Mouse (Mus musculus) CH12.LX (cell line): ENCODE measurements around the gene Slc9a3r1. TPM values are rescaled to one million over a fixed set of nuclear protein-coding genes. Genes with fewer than 3 reads are reported as not detected.

Experiments
- DNase-seq: peaks from one replicate; pipeline ENCODE4 v3.0.0-alpha.2; 2013; ENCODE audit errors: extremely low read depth
- H3K27ac ChIP-seq: 2 replicates; pipeline ENCODE4 v1.5.1; 2012; ENCODE audit warnings: low read depth, mild to moderate bottlenecking, control low read depth, moderate library complexity; ENCODE audit not compliant: insufficient read depth
- H3K27me3 ChIP-seq: replicated peaks from 2 replicates; pipeline ENCODE3; 2012; ENCODE audit warnings: inconsistent platforms
- H3K36me3 ChIP-seq, 2 experiments: replicated peaks in 1 of 2; 2 replicates each; pipeline versions ENCODE3 to v1.6.1; 2012; ENCODE audit warnings: inconsistent platforms in 1 of 2, low read length in 1 of 2, mild to moderate bottlenecking in 1 of 2, mixed read lengths in 1 of 2, moderate library complexity in 1 of 2; ENCODE audit not compliant: control insufficient read depth in 1 of 2, insufficient read depth in 1 of 2
- H3K4me1 ChIP-seq, 2 experiments: 2 replicates each; pipeline ENCODE4 v1.6.1; 2012; ENCODE audit warnings: inconsistent platforms in 1 of 2, moderate library complexity in 1 of 2; ENCODE audit not compliant: insufficient read depth in 2 of 2, control insufficient read depth in 1 of 2
- H3K4me2 ChIP-seq: 2 replicates; pipeline ENCODE4 v1.6.1; 2012; ENCODE audit warnings: low read depth, mild to moderate bottlenecking, control low read depth; ENCODE audit not compliant: poor library complexity, insufficient read depth, severe bottlenecking
- H3K4me3 ChIP-seq, 3 experiments: fragments of 150-350 bp in 1 of 3; sonication (generic) in 1 of 3; replicated peaks in 1 of 3; 2 replicates each; pipeline versions ENCODE3 to v1.5.1; 2011 to 2012; ENCODE audit warnings: low read depth in 2 of 3, low read length in 2 of 3, mild to moderate bottlenecking in 2 of 3, moderate library complexity in 2 of 3, control low read depth in 1 of 3, improper control_type of control experiment in 1 of 3, inconsistent platforms in 1 of 3, mixed read lengths in 1 of 3; ENCODE audit not compliant: poor library complexity in 1 of 3
- H3K79me2 ChIP-seq: replicated peaks from 2 replicates; pipeline ENCODE4 v1.6.1; 2012; ENCODE audit warnings: mild to moderate bottlenecking, moderate library complexity; ENCODE audit not compliant: control insufficient read depth, poor library complexity, insufficient read depth, severe bottlenecking; ENCODE audit errors: extremely low read depth
- H3K9ac ChIP-seq: 2 replicates; pipeline ENCODE4 v1.6.1; 2012; ENCODE audit warnings: low read depth, mild to moderate bottlenecking, control low read depth, moderate library complexity; ENCODE audit not compliant: insufficient read depth
- H3K9me3 ChIP-seq: replicated peaks from 2 replicates; pipeline ENCODE3; 2012; ENCODE audit warnings: low read length, inconsistent platforms, mixed read lengths
- CHD1 ChIP-seq: IDR thresholded peaks from 2 replicates; pipeline ENCODE4 v1.6.1; 2012; ENCODE audit warnings: low read depth, low read length, improper control_type of control experiment, inconsistent platforms
- CHD2 ChIP-seq: IDR thresholded peaks from 2 replicates; pipeline ENCODE4 v1.6.1; 2011; ENCODE audit warnings: low read length, improper control_type of control experiment
- CTCF ChIP-seq, 2 experiments: IDR thresholded peaks in 1 of 2; conservative IDR thresholded peaks in 1 of 2; 2 replicates each; pipeline ENCODE4 v1.5.1; 2011 to 2012; ENCODE audit warnings: low read depth in 2 of 2, low read length in 2 of 2, improper control_type of control experiment in 1 of 2, inconsistent platforms in 1 of 2, mild to moderate bottlenecking in 1 of 2, moderate library complexity in 1 of 2
- GABPA ChIP-seq: IDR thresholded peaks from 2 replicates; pipeline ENCODE4 v1.6.1; 2012; ENCODE audit warnings: low read depth, low read length, improper control_type of control experiment, inconsistent platforms; ENCODE audit not compliant: insufficient replicate concordance
- IRF4 ChIP-seq: IDR thresholded peaks from 2 replicates; pipeline ENCODE4 v1.6.1; 2014; ENCODE audit warnings: low read depth, mild to moderate bottlenecking, inconsistent platforms, low read length, improper control_type of control experiment
- JUND ChIP-seq: conservative IDR thresholded peaks from 2 replicates; pipeline ENCODE4 v1.6.1; 2011; ENCODE audit warnings: low read depth, low read length, improper control_type of control experiment
- MAFK ChIP-seq: IDR thresholded peaks from 2 replicates; pipeline ENCODE4 v1.6.1; 2011; ENCODE audit warnings: low read length, improper control_type of control experiment; ENCODE audit not compliant: insufficient replicate concordance
- MAX ChIP-seq: IDR thresholded peaks from 2 replicates; pipeline ENCODE4 v1.6.1; 2011; ENCODE audit warnings: low read length, improper control_type of control experiment
- MAZ ChIP-seq: IDR thresholded peaks from 2 replicates; pipeline ENCODE4 v1.6.1; 2012; ENCODE audit warnings: low read depth, mild to moderate bottlenecking, inconsistent platforms, low read length, improper control_type of control experiment, moderate library complexity
- MEF2A ChIP-seq: IDR thresholded peaks from 2 replicates; pipeline ENCODE4 v1.6.1; 2014; ENCODE audit warnings: low read depth, mild to moderate bottlenecking, inconsistent platforms, low read length, improper control_type of control experiment, borderline replicate concordance
- MXI1 ChIP-seq: IDR thresholded peaks from 2 replicates; pipeline ENCODE4 v1.6.1; 2011; ENCODE audit warnings: mild to moderate bottlenecking, low read depth, low read length, improper control_type of control experiment
- MYC ChIP-seq: IDR thresholded peaks from 2 replicates; pipeline ENCODE4 v1.6.1; 2011; ENCODE audit warnings: low read depth, mild to moderate bottlenecking, improper control_type of control experiment, low read length
- NELFE ChIP-seq: IDR thresholded peaks from 2 replicates; pipeline ENCODE4 v1.6.1; 2011; ENCODE audit warnings: low read depth, low read length, improper control_type of control experiment
- PAX5 ChIP-seq: IDR thresholded peaks from 2 replicates; pipeline ENCODE4 v1.6.1; 2012; ENCODE audit warnings: low read length, inconsistent platforms, mixed read lengths
- POLR2A ChIP-seq: IDR thresholded peaks from 2 replicates; pipeline ENCODE4 v1.6.1; 2011; ENCODE audit warnings: low read depth, mild to moderate bottlenecking, improper control_type of control experiment, low read length
- SIN3A ChIP-seq: IDR thresholded peaks from 2 replicates; pipeline ENCODE4 v1.6.1; 2012; ENCODE audit warnings: low read length, improper control_type of control experiment, inconsistent platforms
- TBP ChIP-seq: conservative IDR thresholded peaks from 2 replicates; pipeline ENCODE4 v1.6.1; 2011; ENCODE audit warnings: low read depth, low read length, improper control_type of control experiment
- TCF12 ChIP-seq: IDR thresholded peaks from 2 replicates; pipeline ENCODE4 v1.6.1; 2014; ENCODE audit warnings: low read depth, mild to moderate bottlenecking, inconsistent platforms, low read length, improper control_type of control experiment
- UBTF ChIP-seq: IDR thresholded peaks from 2 replicates; pipeline ENCODE4 v1.6.1; 2012; ENCODE audit warnings: low read depth, mild to moderate bottlenecking, inconsistent platforms, low read length, improper control_type of control experiment, moderate library complexity
- USF1 ChIP-seq: IDR thresholded peaks from 2 replicates; pipeline ENCODE4 v1.6.1; 2014; ENCODE audit warnings: low read depth, mild to moderate bottlenecking, inconsistent platforms, low read length, improper control_type of control experiment
- ZC3H11A ChIP-seq: IDR thresholded peaks from 2 replicates; pipeline ENCODE4 v1.6.1; 2012; ENCODE audit warnings: low read depth, mild to moderate bottlenecking, inconsistent platforms, low read length, improper control_type of control experiment
- ZKSCAN1 ChIP-seq: IDR thresholded peaks from 2 replicates; pipeline ENCODE4 v1.6.1; 2012; ENCODE audit warnings: low read depth, inconsistent platforms, low read length, improper control_type of control experiment, borderline replicate concordance
- ZNF384 ChIP-seq: IDR thresholded peaks from 2 replicates; pipeline ENCODE4 v1.6.1; 2012; ENCODE audit warnings: low read depth, low read length, improper control_type of control experiment, inconsistent platforms
- dilution Hi-C: fragments of 300-500 bp; cut with MboI; formaldehyde crosslinking; loops from 2 replicates; pipeline ENCODE4 v1.14.3; 2020; ENCODE audit warnings: low sequenced_read_pairs; ENCODE audit not compliant: extremely low pct_unique_long_range_greater_than_20kb, extremely low pct_ligation_motif_present
- in situ Hi-C: fragments of 300-500 bp; cut with MboI; formaldehyde crosslinking; loops from 3 replicates; pipeline ENCODE4 v1.14.3; 2019; ENCODE audit warnings: low sequenced_read_pairs, low pct_ligation_motif_present, low pct_unique_long_range_greater_than_20kb, mixed read lengths
- polyA plus RNA-seq: library from polyadenylated mRNA; unstranded; fragments of >175 nt; gene quantifications from 2 replicates; pipeline ENCODE4 v1.2.1, GENCODE M21; 2012; ENCODE audit warnings: low read depth; ENCODE audit not compliant: insufficient read length
- total RNA-seq, 2 experiments: library from RNA; depleted of rRNA; stranded (reverse); fragments of 300-350 nt in 1 of 2; fragments of >200 nt in 1 of 2; gene quantifications; 2 replicates each; pipeline ENCODE4 v1.2.3; 2012 to 2014

Gene Slc9a3r1
- total and polyA plus RNA-seq, 3 experiments, result 51.9 to 69.0 (median 63.7) TPM

GRCm38 (mm10) chr11:115219263-115219662 is 56.1 kb downstream of the Slc9a3r1 start:
- no peaks in the 10 kb centered on the region for H3K79me2 ChIP-seq
- no peak overlapping the region for H3K4me2 ChIP-seq
- H3K36me3 ChIP-seq, result peaks cover 11 to 79% of the 10 kb centered on the region in 2 experiments
- dilution Hi-C loops (no loop called here), in situ Hi-C loops (loop anchor here (10.0 kb wide), 1 partner anchor 256 kb away; the partner anchor contains the start of gene Armc7)
- H3K27ac ChIP-seq, result no peak overlapping the region
- H3K4me3 ChIP-seq, result no peak overlapping the region
- no peak overlapping the region for H3K9ac ChIP-seq
- no peaks in the 10 kb centered on the region for H3K9me3 ChIP-seq
- no peak for TF ChIP-seq JUND
- no peak for TF ChIP-seq MAZ
- TF ChIP-seq UBTF, result no peak
- no peak for TF ChIP-seq MYC
- no peak for TF ChIP-seq NELFE
- TF ChIP-seq CHD1, result no peak
- TF ChIP-seq MXI1, result no peak
- no peak for TF ChIP-seq GABPA
- no peak for TF ChIP-seq SIN3A
- no peak for TF ChIP-seq IRF4
- TF ChIP-seq POLR2A, result no peak
- TF ChIP-seq USF1, result no peak
- no peak for TF ChIP-seq ZKSCAN1
- TF ChIP-seq ZNF384, result no peak
- TF ChIP-seq MEF2A, result no peak
- no peak for TF ChIP-seq PAX5
- no peak for TF ChIP-seq ZC3H11A
- peaks cover 0 to 1% of the 10 kb centered on the region in 2 experiments; a peak in 3 of 4 replicates for H3K4me1 ChIP-seq
- DNase-seq, result no peak
- no peaks in the 10 kb centered on the region for H3K27me3 ChIP-seq

GRCm38 (mm10) chr11:115219685-115220084 is 56.5 kb downstream of the Slc9a3r1 start:
- Histone ChIP-seq H3K36me3 (peaks cover 11 to 77% of the 10 kb centered on the region in 2 experiments), H3K4me3 (no peak overlapping the region), H3K27ac (no peak overlapping the region), H3K9ac (no peak overlapping the region), H3K9me3 (no peaks in the 10 kb centered on the region), H3K4me2 (no peak overlapping the region), H3K27me3 (no peaks in the 10 kb centered on the region), H3K79me2 (no peaks in the 10 kb centered on the region), H3K4me1 (peaks cover 0 to 5% of the 10 kb centered on the region in 2 experiments; a peak in 3 of 4 replicates)
- in situ Hi-C loops (loop anchor here (10.0 kb wide), 1 partner anchor 255 kb away; the partner anchor contains the start of gene Armc7), dilution Hi-C loops (no loop called here)
- TF ChIP-seq CTCF (conservative IDR thresholded peaks at IDR 0.05 in 1 of 2, IDR thresholded peaks at IDR 0.05 in 1 of 2; ENCODE audit: low read depth in 2 of 2, low read length in 2 of 2) (no peak), SIN3A (no peak), MAX (no peak), NELFE (no peak), ZKSCAN1 (no peak), JUND (no peak), MYC (no peak), CHD2 (no peak), MAFK (no peak), TBP (no peak), MXI1 (no peak), TCF12 (no peak), USF1 (no peak)
- no peak for DNase-seq
